Mouse (Mus musculus) lung, postnatal 10 days (tissue): ENCODE measurements around the gene Fgf12.
A peak's percentile ranks its signal among the peaks of the same experiment; 100 is the strongest.

Experiments
- DNase-seq: peaks from one replicate; pipeline ENCODE4 v3.0.0; 2021

The Fgf12 gene

DNA sequence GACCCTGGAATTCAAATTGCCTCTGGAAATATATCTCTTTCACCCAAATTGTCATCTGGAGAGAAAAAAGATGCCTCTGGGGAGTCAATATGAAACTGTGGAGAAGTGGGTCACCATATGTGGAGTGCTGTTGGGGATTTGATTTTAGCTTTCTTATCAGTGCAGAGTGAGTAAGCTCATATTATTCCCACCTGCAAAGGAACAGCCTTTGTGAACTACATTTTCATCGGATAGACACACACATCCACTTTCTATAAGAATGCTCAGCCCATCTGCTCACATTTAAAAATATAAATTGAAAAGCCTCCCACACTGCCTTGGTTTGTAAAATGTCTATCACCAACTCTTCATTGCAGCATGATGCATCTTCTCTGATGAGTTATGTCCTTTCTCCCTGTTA is 149.7 kb downstream of the Fgf12 start:
- DNase-seq: no peak

DNA sequence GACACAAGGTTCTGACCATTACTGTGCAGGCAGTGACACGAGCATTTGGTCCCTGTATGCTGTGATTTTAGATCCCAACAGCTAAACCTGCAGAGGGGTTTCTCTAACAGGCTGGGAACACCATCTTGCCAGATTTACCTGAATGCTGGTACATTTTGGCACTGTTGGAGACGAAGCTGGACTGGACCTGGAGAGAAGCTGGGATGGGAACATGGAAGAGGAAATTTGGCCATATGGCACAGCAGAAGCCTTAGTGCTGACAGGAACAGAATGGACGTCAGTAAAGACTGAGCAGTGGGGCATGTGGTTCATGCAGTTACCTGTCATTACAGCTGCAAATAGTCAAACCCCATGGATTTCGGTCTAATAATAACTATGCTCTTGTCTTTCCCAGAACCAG is 151.1 kb downstream of the Fgf12 start:
- no peak for DNase-seq

DNA sequence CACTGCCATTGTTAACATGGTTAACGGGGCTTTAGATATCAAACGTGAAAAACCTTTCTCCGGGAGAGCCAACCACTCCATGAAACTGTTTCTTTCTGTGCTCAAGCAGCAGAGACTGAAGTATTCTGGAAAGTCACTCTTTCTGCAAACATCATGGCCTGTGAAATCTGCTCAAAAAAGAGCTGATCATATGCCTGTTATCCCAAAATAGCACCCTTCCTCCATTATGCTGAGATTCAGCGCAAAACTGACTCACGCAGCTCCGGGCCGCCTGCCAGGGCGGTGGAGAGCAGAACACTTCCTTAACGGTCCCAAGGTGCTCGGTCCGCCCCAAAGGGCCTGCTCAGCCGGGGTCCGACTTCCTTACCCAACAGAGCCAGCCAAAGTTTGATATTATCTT is 156.8 kb downstream of the Fgf12 start:
- DNase-seq: no peak

DNA sequence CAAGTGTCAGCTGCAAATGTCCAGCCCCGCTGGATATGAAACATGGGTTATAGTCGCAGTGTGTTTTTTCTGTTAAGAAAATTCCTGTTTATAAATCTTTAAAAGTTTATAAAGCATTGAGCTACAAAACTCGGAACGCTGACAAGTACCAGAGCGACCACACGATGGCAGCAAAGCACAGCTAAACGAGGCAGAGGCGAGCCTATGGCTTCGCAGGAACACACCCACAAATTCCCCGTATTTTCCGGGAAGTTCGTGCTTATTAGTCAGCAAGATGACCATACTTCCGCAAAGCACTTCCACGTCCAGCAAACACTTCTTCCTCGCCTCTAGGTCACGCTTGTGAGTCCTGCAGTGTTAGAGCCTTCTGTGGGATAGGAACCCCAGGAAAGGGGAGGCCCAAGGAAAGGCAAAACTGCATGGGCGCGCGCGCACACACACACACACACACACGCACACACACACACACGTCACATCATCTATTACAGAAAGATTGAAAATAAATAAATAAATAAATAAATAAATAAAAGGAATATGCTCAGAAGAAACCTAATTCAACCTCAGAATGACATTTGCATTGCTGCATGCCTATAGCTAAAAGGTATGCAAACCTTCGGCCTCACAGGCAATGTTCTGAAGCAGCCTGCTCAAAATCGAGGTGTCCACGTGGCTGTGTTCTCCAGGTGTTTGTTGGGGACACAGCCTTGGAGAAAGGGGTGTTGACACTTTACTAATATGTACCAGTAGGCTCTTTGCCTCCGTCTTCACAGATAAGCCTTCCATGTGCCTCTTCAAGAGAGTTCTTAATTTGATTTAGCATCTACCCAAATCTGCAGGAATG is 159.6 kb downstream of the Fgf12 start:
- DNase-seq: peak; percentile 78

DNA sequence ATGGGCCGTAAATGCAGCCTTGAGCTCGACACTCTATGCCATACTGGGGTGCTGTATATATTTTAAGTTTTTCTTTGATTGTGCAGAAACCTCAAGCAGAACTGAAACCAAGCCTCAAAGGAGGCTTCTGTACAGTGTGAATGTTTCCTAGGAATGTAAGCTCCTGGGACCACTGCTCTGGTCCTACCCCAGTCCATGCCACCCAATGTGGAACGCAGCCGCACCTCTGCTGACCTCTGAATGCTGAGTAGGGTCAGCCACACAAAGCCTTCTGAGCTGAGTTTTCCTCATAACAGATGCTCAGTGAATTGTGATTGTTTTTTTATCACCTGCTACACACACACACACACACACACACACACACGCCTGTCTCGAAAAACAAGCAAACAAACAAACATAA is 160.4 kb downstream of the Fgf12 start:
- no peak for DNase-seq

DNA sequence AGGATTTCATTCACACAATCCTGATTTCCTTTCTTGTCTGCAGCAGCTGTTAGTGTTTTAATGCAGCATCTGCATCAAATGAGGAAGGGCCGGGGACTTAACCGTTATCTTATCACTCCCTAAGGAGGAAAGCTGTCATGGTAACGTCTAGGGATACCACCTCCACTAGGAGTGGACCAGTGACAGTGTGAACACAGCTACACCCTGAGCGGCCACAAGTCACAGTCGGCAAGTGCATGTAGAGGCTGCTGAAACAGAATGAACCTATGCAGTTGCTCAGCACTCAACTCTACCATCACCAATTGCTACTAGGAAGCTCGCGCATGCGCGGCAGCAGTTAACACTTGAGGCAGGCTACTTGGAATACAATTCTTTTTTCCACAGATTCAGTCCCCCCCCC is 161.3 kb downstream of the Fgf12 start:
- DNase-seq: no peak

DNA sequence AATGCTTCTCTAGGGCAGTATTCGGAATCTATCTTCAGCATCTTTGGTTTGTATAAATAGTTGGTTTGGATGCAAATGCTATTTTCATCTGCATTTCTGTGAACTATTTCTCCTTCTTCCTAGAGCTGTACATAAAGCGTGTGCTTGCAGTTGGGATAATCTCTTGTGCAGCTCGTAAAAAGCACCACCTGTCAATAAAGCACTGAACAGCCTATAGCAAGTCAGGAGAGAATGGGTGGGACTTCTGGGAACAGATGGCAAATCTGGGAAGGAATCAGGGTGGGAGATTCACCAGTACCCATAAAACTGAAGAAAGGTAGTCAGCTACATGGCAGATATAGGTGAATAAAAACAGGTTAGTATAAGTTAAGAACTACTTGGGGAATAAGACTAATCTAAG is 180.7 kb downstream of the Fgf12 start:
- no peak for DNase-seq

DNA sequence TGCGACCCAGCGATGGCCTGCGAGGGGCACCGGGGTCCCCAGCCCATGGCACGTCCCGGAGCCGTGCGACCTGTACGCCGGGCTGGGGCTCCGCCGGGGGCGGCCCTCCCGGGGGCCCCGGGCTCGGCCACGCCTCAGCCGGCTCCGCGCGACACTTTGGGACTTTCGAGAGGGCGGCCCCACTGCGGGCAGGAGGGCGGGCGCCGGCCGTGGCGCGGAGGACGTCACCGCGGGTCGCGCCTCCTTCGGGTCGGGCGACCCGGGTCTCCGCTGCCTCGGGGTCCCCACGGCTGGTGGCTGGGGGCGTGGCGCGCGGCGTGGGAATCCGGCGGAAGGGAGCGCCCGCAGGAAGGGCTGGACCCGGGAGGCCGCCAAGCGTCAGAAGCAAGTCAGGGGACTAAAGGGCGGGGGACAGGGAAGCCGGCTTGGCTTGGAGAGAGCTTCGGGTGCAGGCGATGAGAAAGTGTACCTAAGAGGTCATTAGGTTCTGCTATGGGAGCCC is 188.1 kb downstream of the Fgf12 start:
- DNase-seq: peak; percentile 2

DNA sequence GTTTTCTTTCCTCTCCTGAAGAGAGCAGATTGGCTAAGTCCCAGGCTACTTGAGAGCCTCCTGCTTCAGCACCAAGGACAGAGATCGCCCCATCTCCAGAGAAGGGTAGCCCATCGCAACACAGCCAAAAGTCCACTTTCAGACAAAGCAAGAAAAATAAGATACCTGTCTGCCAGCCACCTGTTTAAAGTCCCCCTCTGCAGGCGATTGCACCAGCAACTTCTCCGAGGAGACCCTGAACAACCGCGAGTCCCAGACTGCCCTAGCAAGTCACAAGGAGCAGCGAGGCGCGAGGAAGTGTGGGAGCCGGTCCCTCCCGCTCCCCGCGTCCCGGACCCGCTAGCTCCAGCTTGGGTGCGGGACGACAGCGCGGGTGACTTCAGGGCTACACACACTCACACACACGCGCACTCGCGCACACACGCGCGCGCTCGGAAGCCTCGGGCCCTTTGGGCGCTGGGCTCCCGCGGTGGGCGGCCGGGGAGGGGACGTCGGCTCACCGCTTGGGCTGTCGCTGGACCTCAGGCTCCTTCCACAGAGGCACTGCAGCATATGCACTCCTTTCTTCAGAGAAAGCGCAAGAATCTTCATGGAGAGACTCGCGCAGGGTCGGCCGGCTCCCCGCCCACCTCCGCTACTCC is 188.7 kb downstream of the Fgf12 start:
- peak; percentile 50 for DNase-seq

DNA sequence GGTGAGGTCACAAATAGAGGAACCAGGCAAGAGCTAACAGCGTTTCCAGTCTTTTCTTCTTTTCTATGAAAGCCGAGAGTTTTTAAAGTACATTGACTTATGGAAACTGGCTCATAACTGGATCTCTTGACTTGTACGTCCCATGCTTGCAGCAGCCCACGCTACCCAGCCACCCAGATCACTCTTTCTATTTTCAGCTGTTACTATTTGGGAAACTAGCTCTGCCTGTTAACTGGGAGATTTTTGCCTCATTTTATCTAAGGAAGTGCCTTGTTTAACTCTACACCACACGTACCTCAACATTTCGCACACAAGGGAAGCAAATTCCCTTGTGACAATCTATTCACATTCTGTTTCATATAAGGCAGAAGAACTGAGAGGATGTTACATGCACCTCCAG is 190.0 kb downstream of the Fgf12 start:
- DNase-seq: no peak

DNA sequence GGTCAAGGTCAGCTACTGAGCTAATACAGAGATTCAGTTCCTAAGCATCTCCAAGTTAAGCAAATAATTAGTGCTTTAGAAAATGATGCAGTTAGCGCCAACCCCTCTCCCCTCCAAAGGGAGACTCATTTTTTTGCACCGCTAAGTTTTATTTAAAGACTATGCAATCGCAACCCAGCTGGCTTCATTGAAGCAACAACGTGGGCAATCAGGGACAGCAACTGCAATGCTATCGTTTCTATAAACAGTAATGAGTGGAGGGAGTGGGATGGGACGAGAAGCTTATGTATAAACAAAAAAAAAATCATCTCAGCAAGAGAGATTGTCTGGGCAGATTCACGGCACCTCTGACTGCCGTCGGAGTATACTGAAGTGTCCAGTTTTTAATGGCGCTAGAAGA is 197.6 kb downstream of the Fgf12 start:
- DNase-seq: no peak

DNA sequence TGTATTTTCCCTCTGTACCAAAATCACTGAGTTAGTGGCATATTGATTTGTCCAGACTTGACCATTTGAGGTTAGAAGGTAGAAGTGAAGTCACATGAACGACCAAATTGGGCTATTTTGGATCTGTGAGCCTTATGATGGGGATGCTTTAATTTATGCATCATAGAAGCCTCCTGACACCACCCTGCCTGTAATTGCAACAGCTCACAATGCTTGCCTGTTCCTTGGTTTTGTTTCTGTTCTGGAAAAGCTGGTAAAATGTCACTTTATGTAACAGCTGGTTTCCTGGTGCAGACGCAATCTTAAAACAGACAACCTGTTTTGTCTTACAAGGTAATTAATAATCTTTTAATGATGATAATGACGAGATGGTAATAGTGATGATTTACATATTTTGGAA is 213.4 kb downstream of the Fgf12 start:
- no peak for DNase-seq

DNA sequence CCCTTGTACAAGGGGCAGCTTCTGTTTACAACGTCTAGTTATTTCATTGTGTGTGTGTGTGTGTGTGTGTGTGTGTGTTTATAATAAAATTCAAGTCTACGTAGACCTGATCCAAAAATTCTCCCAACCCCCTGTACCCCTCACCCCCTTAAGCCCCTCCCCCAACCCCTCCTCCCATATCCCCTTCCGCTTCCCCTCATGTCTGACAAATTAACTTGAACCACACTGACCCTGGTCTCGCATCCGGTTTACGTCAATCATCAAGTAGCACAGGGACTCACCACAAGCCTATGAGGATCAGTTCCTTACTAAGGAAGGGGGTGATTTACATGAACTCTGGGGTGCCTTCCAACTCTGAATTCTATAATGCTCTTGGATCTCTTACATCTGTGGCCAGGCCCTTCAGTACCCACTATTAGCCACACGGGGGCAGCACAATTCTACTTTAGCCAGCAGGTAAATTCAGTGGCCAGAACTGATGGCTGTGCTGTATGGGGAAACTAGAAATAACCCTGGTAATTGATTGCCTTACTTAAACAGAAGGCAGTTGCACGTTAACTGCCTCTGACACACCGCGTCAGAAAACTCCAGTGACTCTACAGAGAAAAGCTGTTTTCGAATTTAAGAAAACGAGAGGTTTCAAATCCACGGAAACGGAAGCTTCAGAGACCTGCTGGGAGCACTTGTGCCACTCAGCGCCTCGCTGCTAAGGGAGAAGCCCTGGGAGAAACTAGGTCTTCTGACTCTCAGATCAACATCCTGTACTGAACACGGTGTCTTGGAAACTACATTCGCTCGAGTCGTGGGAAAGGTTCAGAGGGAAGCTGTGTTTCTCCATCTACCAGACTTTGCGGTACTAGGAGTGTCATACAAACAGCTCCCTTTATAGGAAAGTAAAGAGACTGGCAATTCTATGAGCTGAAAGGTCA is 235.0 kb downstream of the Fgf12 start:
- peak; percentile 67 for DNase-seq

DNA sequence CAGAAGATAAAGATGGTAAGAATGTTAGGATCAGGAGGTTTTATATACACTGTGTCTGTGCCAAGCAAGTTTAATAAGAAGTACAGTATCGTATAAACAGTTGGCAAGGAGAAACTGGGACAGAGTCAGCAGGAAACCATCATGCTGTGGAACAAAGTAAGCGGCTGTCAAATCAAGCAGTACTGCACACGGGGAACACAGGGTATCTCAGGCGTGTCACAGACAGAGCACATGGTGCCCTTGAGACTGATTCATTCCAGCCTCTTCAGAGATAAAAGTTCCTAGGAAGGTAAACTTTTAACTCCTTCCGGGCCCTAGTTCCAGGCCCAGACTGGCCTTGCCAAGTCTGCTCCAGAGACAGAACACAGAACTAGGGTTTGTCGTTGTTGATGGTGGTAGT is 240.4 kb downstream of the Fgf12 start:
- DNase-seq: no peak

DNA sequence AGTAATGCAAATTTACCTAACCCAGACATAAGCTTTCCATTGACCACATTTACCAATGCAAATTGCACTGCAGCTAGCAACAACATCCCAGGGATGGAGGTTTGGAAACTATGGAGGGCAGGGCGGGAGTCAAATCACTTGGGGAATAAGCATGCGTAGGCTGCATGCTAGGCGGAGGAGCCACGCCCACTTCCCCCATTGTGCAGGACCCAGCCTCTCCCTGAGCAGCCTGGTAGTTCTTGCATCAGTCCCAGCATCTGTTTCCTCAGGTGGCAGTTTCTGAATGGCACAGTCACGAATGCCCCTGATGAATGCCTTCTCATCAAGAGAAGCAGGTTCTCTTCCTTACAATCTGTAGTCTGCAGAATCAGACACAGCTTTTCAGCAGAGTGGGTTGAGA is 241.5 kb downstream of the Fgf12 start:
- DNase-seq: no peak

DNA sequence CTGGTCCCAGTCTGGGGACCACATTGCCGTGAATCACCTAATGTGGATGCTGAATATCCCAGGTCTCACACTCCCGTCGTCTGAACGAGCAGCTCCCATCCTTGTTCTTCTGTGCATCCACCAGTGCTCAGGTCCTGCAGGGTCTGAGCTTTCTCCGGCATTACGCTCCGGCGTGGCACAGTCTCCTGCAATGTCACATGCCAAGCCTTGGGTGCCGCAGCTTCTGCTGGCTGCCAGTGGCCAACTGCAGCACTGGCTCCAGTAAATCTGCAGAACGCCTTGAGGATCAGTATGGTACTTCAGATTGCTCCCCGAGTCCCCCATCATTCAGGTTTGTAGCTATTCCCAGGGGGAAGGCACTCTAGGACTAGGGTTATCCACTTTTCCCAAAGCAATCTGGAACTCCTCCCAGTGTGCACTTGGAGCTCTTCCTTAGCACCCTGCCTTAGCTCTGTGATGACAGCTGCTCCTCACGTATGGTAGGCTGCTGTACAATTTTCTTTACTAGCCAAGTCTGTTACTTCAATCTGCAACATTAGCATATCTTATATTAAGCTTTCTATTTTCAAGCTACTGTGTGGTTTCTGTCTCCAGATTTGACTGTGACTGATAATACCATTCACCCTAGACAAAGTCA is 254.8 kb downstream of the Fgf12 start:
- no peak for DNase-seq

DNA sequence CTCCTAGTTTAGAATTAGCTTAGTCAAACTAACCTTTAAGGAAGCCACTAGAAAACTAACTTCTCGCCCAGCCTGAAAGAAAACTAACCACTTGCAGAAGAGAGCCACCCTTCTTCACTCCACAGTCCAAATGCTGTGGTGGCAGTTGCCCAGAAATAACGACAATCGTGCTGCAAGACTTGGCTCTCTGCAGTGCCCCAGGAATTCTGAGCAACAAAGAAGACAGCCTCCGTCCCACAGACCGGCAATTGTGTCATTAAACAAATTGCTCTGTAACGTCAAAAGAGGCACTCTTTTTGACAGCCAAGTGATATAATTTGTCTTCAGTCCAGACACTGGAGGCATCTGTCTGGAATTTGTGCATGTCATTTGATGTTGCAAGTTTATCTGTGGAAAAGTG is 261.2 kb downstream of the Fgf12 start:
- DNase-seq: peak; percentile 46

DNA sequence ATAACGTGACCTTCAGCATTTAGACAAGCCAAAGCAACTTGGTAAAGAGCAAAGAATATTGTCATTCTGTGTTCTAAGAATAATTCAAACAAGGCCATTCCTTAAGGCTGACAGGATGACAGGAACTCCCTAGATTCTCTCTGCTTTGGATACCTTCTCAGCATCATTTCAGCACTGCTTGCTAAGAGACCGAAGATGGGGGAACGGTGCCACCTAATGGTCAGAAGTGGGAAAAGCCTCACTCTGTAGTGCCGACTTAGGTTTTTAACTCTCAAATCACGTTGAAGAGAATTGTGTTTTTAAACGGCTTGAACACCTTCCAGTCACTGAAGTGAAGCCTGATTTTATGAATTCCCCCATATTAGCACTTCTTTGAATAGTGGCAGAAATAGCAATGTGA is 262.4 kb downstream of the Fgf12 start:
- peak; percentile 69 for DNase-seq

DNA sequence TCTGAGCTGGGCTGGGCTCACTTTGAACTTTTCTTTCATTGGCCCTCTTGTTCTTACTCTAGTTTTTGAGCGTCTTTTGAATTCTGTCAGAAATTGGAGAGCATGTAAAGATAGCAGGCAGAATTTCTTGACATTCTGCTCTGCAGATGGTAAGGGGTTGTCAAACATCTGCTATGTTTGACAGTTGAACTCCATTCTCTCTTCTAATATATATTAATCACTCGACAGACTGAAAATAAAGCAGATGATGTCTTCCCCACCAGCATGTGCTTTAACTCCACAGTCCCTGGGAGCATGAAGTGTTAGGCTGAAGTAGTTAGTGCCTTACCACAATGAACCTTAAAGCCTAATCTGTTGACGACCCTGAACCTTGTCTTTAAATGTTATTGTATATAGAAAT is 267.9 kb downstream of the Fgf12 start:
- no peak for DNase-seq

DNA sequence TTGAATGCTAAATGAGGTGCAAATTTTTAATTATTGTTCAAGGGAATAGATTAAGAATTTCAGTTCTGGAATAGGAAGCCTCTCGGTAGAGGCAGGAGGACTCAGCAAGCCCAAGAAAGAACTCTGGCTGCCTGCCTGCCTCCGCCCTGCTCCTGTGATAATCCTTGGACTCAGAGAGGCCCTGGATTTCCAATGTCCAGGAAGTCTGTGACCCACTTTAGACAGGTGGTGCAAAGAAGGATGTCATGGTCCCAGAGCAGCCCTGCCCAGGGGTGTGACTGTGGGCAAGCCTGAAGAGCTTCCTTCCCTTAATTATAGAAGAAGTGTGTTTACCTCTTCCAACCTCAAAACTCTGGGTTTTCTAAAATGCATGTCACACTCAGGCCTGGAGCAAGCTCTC is 273.8 kb downstream of the Fgf12 start:
- DNase-seq: no peak

DNA sequence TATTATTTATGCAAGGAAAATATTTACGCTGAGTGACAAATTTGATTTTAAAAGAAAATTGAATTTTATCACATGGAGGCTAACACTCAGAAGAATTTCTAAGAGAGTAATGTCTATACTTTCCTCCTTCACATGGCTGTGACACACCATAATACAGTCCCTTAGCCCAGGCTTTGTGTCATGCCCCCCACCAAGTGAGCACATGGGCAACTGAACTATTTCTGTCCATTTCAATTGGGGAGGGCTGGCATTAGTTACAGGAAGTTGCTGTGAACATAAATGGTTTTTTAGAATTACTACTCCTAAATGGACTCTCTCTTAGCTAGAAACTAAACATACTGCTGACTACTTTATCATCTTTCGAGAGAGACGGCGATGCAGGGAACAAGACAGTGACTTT is 276.2 kb downstream of the Fgf12 start:
- DNase-seq: no peak

DNA sequence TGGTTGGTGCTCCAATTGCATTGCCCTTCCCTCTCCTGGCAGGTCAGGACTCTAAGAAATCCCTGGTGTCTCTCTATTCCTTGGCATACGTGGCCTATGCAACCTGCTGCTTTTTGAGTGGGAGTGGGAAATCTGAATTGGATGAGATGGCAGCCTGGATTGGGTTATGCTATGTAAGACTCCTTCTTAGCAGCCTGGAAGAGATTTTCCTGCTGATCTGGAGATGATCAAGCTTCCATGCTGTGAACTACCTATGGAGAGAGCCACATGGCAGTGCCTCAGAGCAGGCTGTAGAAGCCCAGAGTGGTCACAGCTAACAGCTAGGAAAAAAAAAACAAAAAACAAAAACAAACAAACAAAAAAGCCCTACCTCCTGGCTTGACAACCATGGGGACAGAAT is 277.3 kb downstream of the Fgf12 start:
- DNase-seq: no peak

DNA sequence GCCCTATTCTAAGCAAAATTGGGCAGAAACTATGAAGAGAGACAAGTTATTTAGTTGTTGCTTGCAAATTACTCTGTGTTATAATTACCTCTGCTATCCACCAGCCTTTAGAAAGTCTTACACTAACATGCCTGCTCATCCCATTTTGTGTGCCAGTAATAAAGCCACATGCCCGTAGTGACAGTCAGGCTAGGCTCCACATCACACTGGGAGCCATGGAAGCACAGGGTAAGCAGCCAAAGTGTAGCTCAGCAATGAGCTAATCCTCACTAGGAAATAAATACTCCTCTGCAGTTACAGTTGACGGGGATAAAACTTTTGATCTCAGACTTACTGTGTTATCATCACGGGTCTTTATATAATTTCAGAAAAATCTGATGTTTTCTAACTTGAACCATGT is 298.0 kb downstream of the Fgf12 start:
- no peak for DNase-seq
